Mouse (Mus musculus) 3T3-L1 (cell line): ENCODE measurements at regions not wholly inside any gene's neighbourhood (a gene's known extent, or its start where the extent isn't known, plus 50 kb on each side); places are given as distances from the start of the nearest gene placed in this dataset.

ENCODE experiments used
- DNase-seq: peaks from one replicate; pipeline ENCODE4 v3.0.0-alpha.2; 2015; ENCODE audit warnings: low read depth, low spot score

- DNase-seq = peak; percentile 52
Observed at GRCm38 (mm10) chr10:117940441-117941265, 94.8 kb upstream of the Rap1b start.

- no peak for DNase-seq
Observed at GRCm38 (mm10) chr10:117941266-117941651, 95.4 kb upstream of the Rap1b start.

GRCm38 (mm10) chr10:117943702-117944307 is 98.0 kb upstream of the Rap1b start:
- DNase-seq = no peak

- no peak for DNase-seq
Observed at GRCm38 (mm10) chr10:117947191-117947590, 101.4 kb upstream of the Rap1b start.

- no peak for DNase-seq
Observed at GRCm38 (mm10) chr10:117947911-117948310, 102.1 kb upstream of the Rap1b start.

- DNase-seq = no peak
Observed at GRCm38 (mm10) chr10:117952116-117953025, 106.5 kb upstream of the Rap1b start.

GRCm38 (mm10) chr10:117953026-117953711 is 107.3 kb upstream of the Rap1b start:
- no peak for DNase-seq

- no peak for DNase-seq
Observed at GRCm38 (mm10) chr10:117956174-117956950, 110.5 kb upstream of the Rap1b start.

GRCm38 (mm10) chr10:117974706-117975105 is 128.9 kb upstream of the Rap1b start:
- no peak for DNase-seq

GRCm38 (mm10) chr10:117975467-117975866 is 129.6 kb upstream of the Rap1b start:
- DNase-seq = no peak

- DNase-seq = no peak
Observed at GRCm38 (mm10) chr10:117979091-117979490, 133.3 kb upstream of the Rap1b start.

GRCm38 (mm10) chr10:117982611-117983210 is 136.9 kb upstream of the Rap1b start:
- no peak for DNase-seq

- no peak for DNase-seq
Observed at GRCm38 (mm10) chr10:117983271-117983670, 137.4 kb upstream of the Rap1b start.

GRCm38 (mm10) chr10:117984784-117985602 is 139.2 kb upstream of the Rap1b start:
- peak; percentile 6 for DNase-seq

- peak; percentile 48 for DNase-seq
Observed at GRCm38 (mm10) chr10:117987620-117988019, 141.8 kb upstream of the Rap1b start.

GRCm38 (mm10) chr10:117988076-117988475 is 142.2 kb upstream of the Rap1b start:
- peak; percentile 30 for DNase-seq

GRCm38 (mm10) chr10:117991176-117991575 is 145.3 kb upstream of the Rap1b start:
- DNase-seq = no peak

GRCm38 (mm10) chr10:117992317-117992716 is 146.5 kb upstream of the Rap1b start:
- DNase-seq = no peak

GRCm38 (mm10) chr10:117993809-117994208 is 147.8 kb upstream of the Mdm1 start:
- DNase-seq = peak; percentile 48
